Mouse (Mus musculus) layer of hippocampus, adult 9-10 months (tissue): Measurements from ENCODE around the gene Lypd3.
"Not testable (repeated sequence)": the region's sequence is repeated elsewhere in the genome, so short reads cannot be mapped to it uniquely, and the experiment has no call there.

ENCODE experiments used
- DNase-seq: peaks from one replicate; pipeline ENCODE4 v3.0.0; 2022; ENCODE audit warnings: low spot score

Gene Lypd3

GRCm38 (mm10) chr7:24612308-24612910, 23.9 kb upstream of the Lypd3 start:
- DNase-seq: no peak

GRCm38 (mm10) chr7:24614816-24615215, 21.5 kb upstream of the Lypd3 start:
- no peak for DNase-seq

- DNase-seq: no peak
Observed at GRCm38 (mm10) chr7:24617763-24618162, 18.6 kb upstream of the Lypd3 start.

- not testable (repeated sequence) for DNase-seq
Observed at GRCm38 (mm10) chr7:24618374-24618773, 18.0 kb upstream of the Lypd3 start.

GRCm38 (mm10) chr7:24619671-24620397, 16.5 kb upstream of the Lypd3 start:
- no peak for DNase-seq

- no peak for DNase-seq
Observed at GRCm38 (mm10) chr7:24621193-24621592, 15.2 kb upstream of the Lypd3 start.

- no peak for DNase-seq
Observed at GRCm38 (mm10) chr7:24622967-24623366, 13.4 kb upstream of the Lypd3 start.

GRCm38 (mm10) chr7:24628685-24629610, 7.4 kb upstream of the Lypd3 start:
- no peak for DNase-seq

GRCm38 (mm10) chr7:24629672-24630071, 6.7 kb upstream of the Lypd3 start:
- DNase-seq: no peak

- DNase-seq: no peak
Observed at GRCm38 (mm10) chr7:24630116-24630880, 6.1 kb upstream of the Lypd3 start.

GRCm38 (mm10) chr7:24637046-24637445, 696 bp downstream of the Lypd3 start:
- no peak for DNase-seq

- no peak for DNase-seq
Observed at GRCm38 (mm10) chr7:24638026-24638856, 1.9 kb downstream of the Lypd3 start.

- no peak for DNase-seq
Observed at GRCm38 (mm10) chr7:24640450-24640849, 4.1 kb downstream of the Lypd3 start.

GRCm38 (mm10) chr7:24642491-24642890, 6.1 kb downstream of the Lypd3 start:
- DNase-seq: peak; percentile 13

- no peak for DNase-seq
Observed at GRCm38 (mm10) chr7:24644492-24644891, 8.1 kb downstream of the Lypd3 start.

- no peak for DNase-seq
Observed at GRCm38 (mm10) chr7:24644996-24645395, 8.6 kb downstream of the Lypd3 start.

- no peak for DNase-seq
Observed at GRCm38 (mm10) chr7:24646486-24646885, 10.1 kb downstream of the Lypd3 start.

- no peak for DNase-seq
Observed at GRCm38 (mm10) chr7:24653681-24654080, 17.3 kb downstream of the Lypd3 start.

- no peak for DNase-seq
Observed at GRCm38 (mm10) chr7:24659737-24660357, 23.5 kb downstream of the Lypd3 start.

- DNase-seq: no peak
Observed at GRCm38 (mm10) chr7:24661118-24661904, 25.0 kb downstream of the Lypd3 start.
